Mouse (Mus musculus): ENCODE data around the gene Camk1. TPM values are rescaled to one million over a fixed set of nuclear protein-coding genes. Genes with fewer than 3 reads are reported as not detected.

Camk1 gene
- total and polyA plus RNA-seq, 3 experiments = 0.20 to 5.3 (median 1.4) TPM

- H3K27me3 ChIP-seq (replicated peaks) = no peaks in the 10 kb centered on the region
- H3K4me1 ChIP-seq (ENCODE audit: control insufficient read depth in 1 of 2, insufficient read depth in 2 of 2) = peaks cover 8 to 27% of the 10 kb centered on the region in 2 experiments; a peak in 3 of 4 replicates
- TF ChIP-seq IRF4 (IDR thresholded peaks at IDR 0.05; ENCODE audit: low read depth, low read length) = 0 out of 2 replicates have a peak, but pooled peaks have one; percentile 40
- peak; percentile 56; the same call in 1 of the 2 replicates for TF ChIP-seq EP300 (IDR thresholded peaks at IDR 0.05; ENCODE audit: low read length)
- 0 out of 2 replicates have a peak, but pooled peaks have one; percentile 23 for TF ChIP-seq NRF1 (IDR thresholded peaks at IDR 0.05; ENCODE audit: low read depth, low read length)
- 0 out of 2 replicates have a peak, but pooled peaks have one; percentile 15 for TF ChIP-seq BHLHE40 (IDR thresholded peaks at IDR 0.05; ENCODE audit: low read depth, low read length)
- TF ChIP-seq ELF1 (IDR thresholded peaks at IDR 0.05; ENCODE audit: low read depth, low read length) = peak; percentile 43
- 0 out of 2 replicates have a peak, but pooled peaks have one; percentile 15 for TF ChIP-seq TCF12 (IDR thresholded peaks at IDR 0.05; ENCODE audit: low read depth, low read length)
- TF ChIP-seq SIN3A (IDR thresholded peaks at IDR 0.05; ENCODE audit: low read length) = peak; percentile 68
- TF ChIP-seq ZKSCAN1 (IDR thresholded peaks at IDR 0.05; ENCODE audit: borderline replicate concordance, low read depth, low read length) = no peak
- TF ChIP-seq MXI1 (IDR thresholded peaks at IDR 0.05; ENCODE audit: low read depth, low read length) = peak; percentile 39; the same call in 1 of the 2 replicates
- TF ChIP-seq JUND (conservative IDR thresholded peaks at IDR 0.05; ENCODE audit: low read depth, low read length) = no peak
- H3K9ac ChIP-seq (ENCODE audit: insufficient read depth, low read depth) = peak overlapping the region; percentile 90
- no peaks in the 10 kb centered on the region for H3K9me3 ChIP-seq (replicated peaks; ENCODE audit: low read length)
- peak overlapping the region; percentile 68; the same call in 1 of the 2 replicates for H3K27ac ChIP-seq (ENCODE audit: insufficient read depth, low read depth)
- peaks cover 42% of the 10 kb centered on the region for H3K79me2 ChIP-seq (replicated peaks; ENCODE audit: control insufficient read depth, extremely low read depth, insufficient read depth, poor library complexity, severe bottlenecking)
- peaks cover 46 to 61% of the 10 kb centered on the region in 2 experiments for H3K36me3 ChIP-seq (replicated peaks in 1 of 2; ENCODE audit: control insufficient read depth in 1 of 2, insufficient read depth in 1 of 2, low read length in 1 of 2)
- in situ Hi-C loops (cut with MboI; ENCODE audit: low pct_ligation_motif_present, low pct_unique_long_range_greater_than_20kb, low sequenced_read_pairs) = no loop called here
- peak; percentile 43 for DNase-seq (ENCODE audit: extremely low read depth)
- dilution Hi-C loops (cut with MboI; ENCODE audit: extremely low pct_ligation_motif_present, extremely low pct_unique_long_range_greater_than_20kb, low sequenced_read_pairs) = no loop called here
- H3K4me3 ChIP-seq (replicated peaks in 1 of 3; ENCODE audit: low read depth in 2 of 3, low read length in 2 of 3, poor library complexity in 1 of 3) = peak overlapping the region; percentile 86 to 99 (median 95)
- peak overlapping the region; percentile 89 for H3K4me2 ChIP-seq (ENCODE audit: insufficient read depth, low read depth, poor library complexity, severe bottlenecking)
Measured at GRCm38 (mm10) chr6:113379246-113379645, 35.5 kb upstream of the Camk1 start.

GRCm38 (mm10) chr6:113377496-113378385 lies 34.0 kb upstream of the Camk1 start, which contains the start of the genes Tada3 and Arpc4:
Gene Tada3 (minus strand): TSS chr6:113377883.
Gene Arpc4 (plus strand): TSS chr6:113378115.
- H3K36me3 ChIP-seq (replicated peaks in 1 of 2; ENCODE audit: control insufficient read depth in 1 of 2, insufficient read depth in 1 of 2, low read length in 1 of 2) = peaks cover 39 to 59% of the 10 kb centered on the region in 2 experiments
- H3K79me2 ChIP-seq (replicated peaks; ENCODE audit: control insufficient read depth, extremely low read depth, insufficient read depth, poor library complexity, severe bottlenecking) = peaks cover 42% of the 10 kb centered on the region
- peak within 1 kb of the TSS; percentile 71 for H3K27ac ChIP-seq (ENCODE audit: insufficient read depth, low read depth)
- no peaks in the 10 kb centered on the region for H3K9me3 ChIP-seq (replicated peaks; ENCODE audit: low read length)
- dilution Hi-C loops (cut with MboI; ENCODE audit: extremely low pct_ligation_motif_present, extremely low pct_unique_long_range_greater_than_20kb, low sequenced_read_pairs) (no loop called here), in situ Hi-C loops (cut with MboI; ENCODE audit: low pct_ligation_motif_present, low pct_unique_long_range_greater_than_20kb, low sequenced_read_pairs) (no loop called here)
- H3K9ac ChIP-seq (ENCODE audit: insufficient read depth, low read depth) = peak within 1 kb of the TSS; percentile 90
- H3K4me2 ChIP-seq (ENCODE audit: insufficient read depth, low read depth, poor library complexity, severe bottlenecking) = peak within 1 kb of the TSS; percentile 89
- peaks cover 8 to 27% of the 10 kb centered on the region in 2 experiments; a peak in 3 of 4 replicates for H3K4me1 ChIP-seq (ENCODE audit: control insufficient read depth in 1 of 2, insufficient read depth in 2 of 2)
- H3K27me3 ChIP-seq (replicated peaks) = no peaks in the 10 kb centered on the region
- peak; percentile 96 for DNase-seq (ENCODE audit: extremely low read depth)
- H3K4me3 ChIP-seq (replicated peaks in 1 of 3; ENCODE audit: low read depth in 2 of 3, low read length in 2 of 3, poor library complexity in 1 of 3) = peak within 1 kb of the TSS; percentile 86 to 99 (median 95)
- peak; percentile 42; the same call in 1 of the 2 replicates for TF ChIP-seq KAT2A (IDR thresholded peaks at IDR 0.05; ENCODE audit: insufficient replicate concordance, low read length)
- TF ChIP-seq CTCF (conservative IDR thresholded peaks at IDR 0.05 in 1 of 2, IDR thresholded peaks at IDR 0.05 in 1 of 2; ENCODE audit: low read depth in 2 of 2, low read length in 2 of 2) = no peak
- TF ChIP-seq ELF1 (IDR thresholded peaks at IDR 0.05; ENCODE audit: low read depth, low read length) = peak; percentile 98
- no peak for TF ChIP-seq JUN (IDR thresholded peaks at IDR 0.05; ENCODE audit: insufficient read depth, low read depth, low read length)
- no peak for TF ChIP-seq JUND (conservative IDR thresholded peaks at IDR 0.05; ENCODE audit: low read depth, low read length)
- peak; percentile 74; the same call in 1 of the 2 replicates for TF ChIP-seq TBP (conservative IDR thresholded peaks at IDR 0.05; ENCODE audit: low read depth, low read length)
- peak; percentile 41; the same call in 1 of the 2 replicates for TF ChIP-seq MYC (IDR thresholded peaks at IDR 0.05; ENCODE audit: low read depth, low read length)
- no peak for TF ChIP-seq E2F4 (IDR thresholded peaks at IDR 0.05; ENCODE audit: insufficient replicate concordance, low read depth, low read length)
- peak; percentile 80 for TF ChIP-seq POLR2A (IDR thresholded peaks at IDR 0.05; ENCODE audit: low read depth, low read length)
- peak; percentile 81 for TF ChIP-seq ZMIZ1 (IDR thresholded peaks at IDR 0.05; ENCODE audit: low read depth, low read length)
- no peak for TF ChIP-seq MEF2A (IDR thresholded peaks at IDR 0.05; ENCODE audit: borderline replicate concordance, low read depth, low read length)
- peak; percentile 82 for TF ChIP-seq HCFC1 (IDR thresholded peaks at IDR 0.05; ENCODE audit: low read depth, low read length)
- TF ChIP-seq RAD21 (IDR thresholded peaks at IDR 0.05; ENCODE audit: low read depth, low read length) = no peak
- TF ChIP-seq ZNF384 (IDR thresholded peaks at IDR 0.05; ENCODE audit: low read depth, low read length) = no peak
- TF ChIP-seq POLR2AphosphoS2 (IDR thresholded peaks at IDR 0.05; ENCODE audit: low read depth, low read length) = peak; percentile 69; the same call in 1 of the 2 replicates
- TF ChIP-seq GABPA (IDR thresholded peaks at IDR 0.05; ENCODE audit: insufficient replicate concordance, low read depth, low read length) = no peak
- peak; percentile 92 for TF ChIP-seq TCF12 (IDR thresholded peaks at IDR 0.05; ENCODE audit: low read depth, low read length)
- TF ChIP-seq NELFE (IDR thresholded peaks at IDR 0.05; ENCODE audit: low read depth, low read length) = peak; percentile 83
- no peak; the same call in 1 of the 2 replicates for TF ChIP-seq MAZ (IDR thresholded peaks at IDR 0.05; ENCODE audit: low read depth, low read length)
- TF ChIP-seq ZC3H11A (IDR thresholded peaks at IDR 0.05; ENCODE audit: low read depth, low read length) = no peak
- peak; percentile 100 for TF ChIP-seq CHD1 (IDR thresholded peaks at IDR 0.05; ENCODE audit: low read depth, low read length)
- TF ChIP-seq SMC3 (IDR thresholded peaks at IDR 0.05; ENCODE audit: low read depth, low read length) = no peak
- peak; percentile 84 for TF ChIP-seq NRF1 (IDR thresholded peaks at IDR 0.05; ENCODE audit: low read depth, low read length)
